Mouse (Mus musculus): ENCODE results near the gene Sec31a.

DNA sequence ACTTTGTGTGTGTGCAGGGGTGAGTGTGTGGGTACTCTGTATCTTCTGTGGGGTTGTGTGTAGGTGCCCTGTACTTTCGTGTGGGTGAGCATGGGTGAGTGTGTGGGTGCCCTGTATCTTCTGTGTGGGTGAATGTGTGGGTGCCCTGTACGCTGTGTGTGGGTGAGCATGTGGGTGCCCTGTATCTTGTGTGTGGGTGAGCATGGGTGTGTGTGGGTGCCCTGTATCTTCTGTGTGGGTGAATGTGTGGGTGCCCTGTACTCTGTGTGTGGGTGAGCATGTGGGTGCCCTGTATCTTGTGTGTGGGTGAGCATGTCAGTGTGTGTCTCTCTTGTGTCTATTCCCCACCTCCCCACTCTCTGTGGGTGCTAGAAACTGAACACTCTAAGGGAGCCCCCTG, 41.3 kb downstream of the Sec31a start:
- TF ChIP-seq CTCF (IDR thresholded peaks at IDR 0.05; ENCODE audit: low read depth) (no peak), EP300 (IDR thresholded peaks at IDR 0.05; ENCODE audit: low read depth) (no peak)

All from liver, embryonic 14.5 days (tissue).